Mouse (Mus musculus) lung, postnatal 14 days (tissue): ENCODE measurements around the gene Adgb.

Experiments
- DNase-seq: peaks from one replicate; pipeline ENCODE4 v3.0.0; 2021

Adgb gene

DNA sequence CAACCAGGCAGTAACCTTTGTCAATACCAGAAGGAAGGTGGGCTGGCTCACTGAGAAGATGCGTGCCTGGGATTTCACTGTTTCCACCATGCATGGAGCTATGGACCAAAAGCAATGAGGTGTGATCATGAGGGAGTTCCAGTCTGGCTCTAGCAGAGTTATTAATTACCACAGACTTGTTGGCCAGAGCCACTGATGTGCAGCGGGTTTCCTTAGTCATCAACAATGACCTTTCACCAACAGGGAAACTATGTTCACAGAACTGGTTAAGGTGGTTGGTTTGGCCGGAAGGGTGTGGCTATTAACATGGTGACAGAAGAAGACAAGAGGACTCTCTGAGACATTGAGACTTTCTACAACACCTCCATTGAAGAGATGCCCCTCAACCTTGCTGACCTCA lies 128.2 kb downstream of the Adgb start:
- DNase-seq: no peak

DNA sequence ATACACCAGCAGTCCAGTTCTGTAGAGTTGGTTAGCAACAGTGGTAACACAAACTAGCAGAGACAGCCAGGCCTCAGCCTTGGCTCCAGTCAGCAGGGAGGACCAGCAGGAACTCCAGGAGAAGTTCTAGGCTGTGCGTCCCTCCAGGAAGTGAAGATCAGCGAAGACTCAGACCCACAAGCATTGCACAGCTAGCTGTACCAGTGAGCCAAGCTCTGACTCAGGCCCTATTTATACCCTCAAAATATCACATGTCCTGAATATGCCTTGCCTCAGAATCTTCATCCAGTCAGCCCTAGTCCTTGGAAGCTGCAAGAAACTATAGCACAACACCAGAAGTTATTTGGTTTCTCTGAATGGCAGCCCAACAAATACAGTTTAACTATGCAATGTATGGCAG lies 146.6 kb downstream of the Adgb start:
- DNase-seq: no peak

- no peak for DNase-seq
Measured at GRCm38 (mm10) chr10:10322961-10323360, 149.2 kb downstream of the Adgb start.

DNA sequence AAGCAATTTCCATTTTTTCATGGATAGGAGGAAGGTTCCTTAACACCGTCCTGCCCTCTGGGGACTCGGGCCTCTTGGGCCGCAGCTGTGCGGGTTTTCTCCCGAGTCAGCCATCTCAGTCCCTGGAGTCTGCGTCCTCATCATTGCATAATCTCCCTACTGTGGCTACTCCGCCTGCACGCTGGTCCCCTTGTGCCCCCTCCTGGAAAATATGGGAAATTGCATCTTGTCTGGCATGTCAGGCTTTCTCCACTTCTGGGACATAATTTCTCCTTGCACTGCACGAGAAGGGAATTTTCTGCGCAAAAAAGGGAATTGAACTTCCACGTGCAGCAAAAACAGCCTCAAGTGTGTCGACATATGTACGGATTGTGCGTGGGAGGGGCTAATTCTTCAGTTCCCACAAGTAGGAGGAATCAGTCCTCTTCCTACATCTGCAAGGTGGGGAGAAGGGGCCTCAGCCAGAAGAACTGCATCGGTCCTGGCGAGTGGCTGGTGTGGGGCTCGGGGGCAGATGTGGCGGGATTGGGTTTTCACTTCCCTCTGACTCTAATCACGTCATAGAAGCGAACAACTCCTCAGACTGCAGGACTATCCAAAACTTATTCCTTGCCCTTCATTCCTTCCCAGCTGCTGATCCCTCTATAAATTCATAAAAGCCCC lies 150.9 kb downstream of the Adgb start:
- peak; percentile 60 for DNase-seq

DNA sequence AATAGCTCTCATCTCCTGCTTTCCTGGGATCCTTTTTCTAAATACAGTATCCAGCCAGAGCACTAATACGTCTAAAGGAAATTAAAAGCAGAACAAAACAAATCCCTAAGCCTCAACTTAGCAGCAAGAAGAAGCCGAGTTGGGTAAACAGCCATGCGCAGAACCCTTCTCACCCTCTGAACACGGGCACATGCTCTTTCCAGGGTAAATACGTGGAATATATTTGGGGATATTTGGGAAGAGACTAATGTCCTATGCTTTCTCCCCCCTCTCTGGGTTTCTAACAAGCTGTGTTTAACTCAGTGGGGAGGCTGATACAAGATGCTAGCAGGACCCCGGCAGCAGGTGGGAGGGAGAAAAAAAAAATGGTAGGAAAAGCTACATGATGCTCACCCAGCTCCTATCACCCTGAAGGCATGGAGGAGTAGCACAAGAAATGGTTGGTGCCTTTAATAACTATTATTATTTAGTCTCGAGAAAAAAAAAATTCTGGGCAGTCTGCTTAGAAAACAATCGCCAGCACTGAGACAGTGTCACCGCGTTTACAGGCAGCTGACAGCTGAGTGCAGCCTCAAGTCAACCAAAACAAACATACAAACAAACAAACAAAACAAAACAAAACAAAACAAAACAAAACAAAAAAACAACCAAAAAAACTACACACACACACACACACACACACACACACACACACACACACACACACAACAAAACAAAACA lies 151.6 kb downstream of the Adgb start:
- DNase-seq: no peak

DNA sequence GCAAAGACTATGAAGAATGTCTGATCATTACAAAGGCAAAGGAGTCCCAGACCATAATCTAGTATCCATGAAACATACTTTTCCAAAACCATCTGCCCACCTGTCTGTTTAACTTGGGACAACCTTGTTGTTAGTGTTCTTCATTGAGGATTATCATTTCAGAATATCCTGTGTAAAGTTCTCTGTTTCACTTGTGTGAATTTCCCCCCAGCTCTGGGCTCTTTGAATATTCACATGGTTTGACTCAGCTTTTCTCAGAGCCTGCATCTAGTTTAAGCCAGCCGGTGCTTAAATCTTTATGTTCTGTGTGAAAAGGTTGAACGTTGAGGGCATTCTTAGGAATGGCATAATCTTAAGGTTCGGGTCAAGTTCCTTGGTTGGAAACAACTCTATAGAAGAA lies 154.0 kb downstream of the Adgb start:
- no peak for DNase-seq

DNA sequence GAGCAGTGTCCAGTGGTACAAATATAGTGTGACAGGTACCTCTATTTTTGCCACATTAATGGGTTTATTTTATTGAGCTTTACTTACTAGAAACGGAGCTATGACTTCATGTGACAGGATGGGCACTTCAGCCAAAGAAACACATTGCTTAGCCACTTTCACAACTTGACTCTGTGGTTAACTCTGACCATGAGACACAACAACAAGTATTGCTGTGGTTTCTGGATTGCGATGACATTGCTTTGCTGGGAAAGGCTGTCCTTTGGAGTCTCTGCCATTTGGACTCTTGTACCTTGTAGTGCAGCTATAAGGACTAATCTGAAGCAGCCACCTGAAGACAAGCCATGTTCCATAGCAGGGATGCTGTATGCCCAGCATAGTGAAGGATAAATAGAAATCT lies 156.5 kb downstream of the Adgb start:
- DNase-seq: no peak

- DNase-seq: no peak
Measured at GRCm38 (mm10) chr10:10314521-10314920, 157.6 kb downstream of the Adgb start.

DNA sequence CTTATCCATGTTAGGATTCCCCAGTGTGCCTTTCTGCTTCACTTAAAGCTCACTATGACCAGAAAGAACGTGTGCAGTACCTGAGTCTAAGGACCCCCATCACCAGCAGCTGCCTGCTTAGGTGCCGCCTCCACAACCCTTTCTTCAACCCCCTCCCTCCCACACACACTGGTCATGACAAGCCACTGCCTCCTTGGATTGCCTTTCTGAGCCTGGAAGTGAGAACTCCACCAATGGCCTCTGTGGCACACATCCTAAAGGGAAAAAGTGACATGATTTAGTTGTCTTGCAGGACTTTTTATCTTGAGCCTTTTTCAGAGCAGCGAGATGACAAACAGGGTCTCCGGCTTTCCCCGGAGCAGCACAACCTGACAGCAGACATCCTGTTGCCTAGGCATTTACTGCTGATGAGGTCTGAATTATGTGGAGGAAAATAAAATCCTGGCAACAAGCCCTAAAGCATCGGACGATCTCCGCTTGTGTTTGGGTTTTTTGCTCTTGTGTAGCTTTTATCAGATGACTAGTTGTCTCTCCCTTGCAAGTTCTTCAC lies 162.2 kb downstream of the Adgb start:
- DNase-seq: no peak

DNA sequence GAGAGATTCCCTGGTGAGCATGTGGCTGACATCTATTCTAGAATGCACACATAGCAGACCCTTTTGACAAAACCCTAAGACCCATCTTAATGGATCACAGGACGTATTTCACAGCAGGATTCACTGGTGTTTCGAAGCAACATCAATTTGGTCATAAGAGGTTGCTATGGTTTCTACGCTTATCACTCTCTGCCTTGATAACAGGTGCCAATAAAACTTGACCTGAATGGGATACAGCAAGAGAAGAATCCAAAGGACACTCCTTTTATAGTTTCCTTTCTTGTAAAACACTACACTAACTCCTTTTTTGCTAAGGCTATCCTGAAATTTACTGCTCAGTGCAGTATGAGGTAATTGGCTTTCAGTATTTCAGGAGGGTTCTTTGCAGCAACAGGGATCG lies 163.1 kb downstream of the Adgb start:
- no peak for DNase-seq

GRCm38 (mm10) chr10:10307384-10307783 lies 164.7 kb downstream of the Adgb start:
- peak; percentile 21 for DNase-seq

DNA sequence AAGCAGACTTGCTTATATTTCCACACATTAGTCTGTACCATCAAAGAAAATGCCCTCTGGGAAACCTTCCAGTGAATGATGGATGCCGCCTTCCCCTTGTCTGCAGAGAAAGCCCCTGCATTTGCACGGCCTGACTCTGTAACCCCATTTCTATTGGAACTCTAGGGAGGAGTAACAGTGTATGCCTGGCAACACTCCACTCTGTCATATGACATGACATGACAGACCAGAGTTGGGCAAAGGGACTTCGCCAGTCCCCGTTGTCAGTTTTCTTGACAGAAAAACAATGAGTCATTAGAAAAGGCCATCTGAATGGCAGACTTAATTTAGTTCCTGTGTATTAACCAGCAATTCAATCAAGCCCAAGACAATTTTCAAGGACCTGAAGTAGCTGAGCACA lies 167.8 kb downstream of the Adgb start:
- DNase-seq: no peak

DNA sequence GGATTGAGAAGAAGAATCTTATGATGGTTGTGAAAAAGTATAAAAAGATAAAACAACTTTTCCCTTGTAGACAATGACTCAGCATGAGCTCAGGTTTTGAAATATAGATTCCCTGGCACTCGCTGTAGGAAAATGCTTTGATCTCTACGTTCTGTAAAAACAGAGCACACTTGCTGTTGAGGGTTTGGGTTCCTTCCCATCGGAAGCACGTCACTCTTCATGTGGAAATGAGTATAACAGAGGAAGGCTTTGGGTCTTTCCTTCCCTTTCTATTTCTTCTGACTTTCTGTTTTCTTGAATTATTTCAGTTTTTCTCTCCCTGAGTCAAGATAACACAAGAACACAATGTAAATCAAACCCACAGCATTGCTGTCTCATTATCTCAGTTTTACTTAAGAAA lies 170.4 kb downstream of the Adgb start:
- no peak for DNase-seq

- DNase-seq: no peak
Measured at GRCm38 (mm10) chr10:10300915-10301439, 171.1 kb downstream of the Adgb start.

DNA sequence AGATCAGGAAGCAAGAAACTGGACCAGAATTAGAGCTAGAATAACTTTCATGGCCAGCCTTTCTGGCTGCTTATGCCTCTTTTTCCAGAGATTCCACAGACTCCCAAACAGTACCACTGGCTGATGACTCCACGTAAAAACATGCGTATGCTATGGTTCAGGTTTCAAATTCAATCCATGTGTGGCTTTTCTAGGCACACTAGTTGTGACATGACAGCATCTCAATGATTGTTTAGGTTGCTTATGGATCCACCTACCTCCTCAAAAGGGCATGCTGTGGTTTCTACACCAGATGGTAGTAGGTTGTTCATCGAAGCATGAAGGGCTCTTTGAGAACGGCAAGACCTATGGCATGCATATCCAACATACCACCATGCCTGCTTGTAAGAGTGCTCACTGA lies 172.1 kb downstream of the Adgb start:
- DNase-seq: no peak

DNA sequence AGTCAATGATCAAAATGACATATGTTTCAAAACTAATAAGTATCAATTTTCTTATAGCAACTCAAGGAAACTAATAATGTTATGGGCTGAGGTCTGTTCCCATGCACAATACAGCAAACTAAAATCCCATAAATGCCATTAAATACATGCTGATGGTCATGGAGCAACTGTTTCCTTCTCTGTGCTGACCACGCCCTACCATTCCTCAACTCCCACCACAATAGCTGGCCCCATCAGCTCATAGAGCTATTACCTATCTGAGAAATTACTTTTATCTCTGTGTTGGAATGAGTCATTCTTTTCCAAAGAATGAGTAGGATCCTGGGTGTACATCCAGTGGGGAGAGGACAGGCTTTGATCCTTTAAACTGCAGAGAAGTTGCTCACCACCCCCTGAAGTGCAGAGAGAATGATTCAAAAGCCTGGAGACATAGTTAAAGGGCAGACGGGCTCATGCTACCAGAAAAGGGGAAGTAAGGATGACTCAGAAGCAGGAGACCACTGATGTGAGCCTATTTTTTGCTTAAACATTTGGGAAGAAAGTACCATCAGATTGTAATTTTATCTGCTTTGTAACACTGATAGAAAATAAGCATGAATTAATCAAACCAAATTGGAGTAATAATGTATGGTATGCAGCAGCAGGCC lies 184.8 kb downstream of the Adgb start:
- no peak for DNase-seq
